Mouse (Mus musculus) lung, adult 2 months (tissue): ENCODE measurements at regions not wholly inside any gene's neighbourhood (a gene's known extent, or its start where the extent isn't known, plus 50 kb on each side); places are given as distances from the start of the nearest gene placed in this dataset.

Source experiments
- DNase-seq: peaks from one replicate; pipeline ENCODE4 v3.0.0; 2022
- H3K4me1 ChIP-seq: fragments of 200-500 bp; 2 replicates; pipeline ENCODE4 v1.6.1; 2011; ENCODE audit warnings: low read length; ENCODE audit not compliant: control insufficient read depth, insufficient read depth
- H3K4me3 ChIP-seq: fragments of 200-500 bp; replicated peaks from 2 replicates; pipeline ENCODE3; 2011; ENCODE audit warnings: low read depth, mild to moderate bottlenecking, control low read depth, low read length; ENCODE audit errors: extremely low read depth
- CTCF ChIP-seq: fragments of 200-500 bp; IDR thresholded peaks from 2 replicates; pipeline ENCODE4 v1.5.1; 2011; ENCODE audit warnings: mild to moderate bottlenecking, low read length, control low read depth; ENCODE audit not compliant: insufficient read depth
- POLR2A ChIP-seq: fragments of 200-500 bp; IDR thresholded peaks from 2 replicates; pipeline ENCODE4 v1.6.1; 2011; ENCODE audit warnings: low read depth, mild to moderate bottlenecking, control low read depth, low read length, borderline replicate concordance; ENCODE audit errors: extremely low read depth
- WGBS: fragments of 180-500 bp; shearing (Covaris S2); methylation state at CpG from one replicate; pipeline ENCODE4 v1.1.7; 2018; 5-methylcytosine and 5-hydroxymethylcytosine counted together

- DNase-seq = no peak
- Histone ChIP-seq H3K4me3 (no peak overlapping the region), H3K4me1 (no peaks in the 10 kb centered on the region)
- TF ChIP-seq CTCF (no peak), POLR2A (no peak)
- WGBS = 60% methylated on average over 8 of the region's 8 CpGs
These were observed 169.3 kb upstream of the Cdh13 start for GRCm38 (mm10) chr8:118114253-118114652.

GRCm38 (mm10) chr8:118104464-118105050, 179.0 kb upstream of the Cdh13 start:
- no peak overlapping the region for H3K4me3 ChIP-seq
- DNase-seq = no peak
- 71% methylated on average over 14 of the region's 14 CpGs for WGBS
- H3K4me1 ChIP-seq = no peaks in the 10 kb centered on the region
- TF ChIP-seq CTCF = no peak
- TF ChIP-seq POLR2A = no peak

GRCm38 (mm10) chr8:118101346-118101745, 182.2 kb upstream of the Cdh13 start:
- DNase-seq = no peak
- 69% methylated on average over 8 of the region's 8 CpGs for WGBS
- TF ChIP-seq CTCF = no peak
- TF ChIP-seq POLR2A = no peak
- H3K4me3 ChIP-seq = no peak overlapping the region
- H3K4me1 ChIP-seq = no peaks in the 10 kb centered on the region

- DNase-seq = no peak
- H3K4me3 ChIP-seq = no peak overlapping the region
- 47% methylated on average over 5 of the region's 5 CpGs for WGBS
- no peaks in the 10 kb centered on the region for H3K4me1 ChIP-seq
- TF ChIP-seq CTCF (no peak), POLR2A (no peak)
These were observed 220.8 kb upstream of the Cdh13 start for GRCm38 (mm10) chr8:118062736-118063135.

- whole genome bisulfite sequencing = 83% methylated on average over 6 of the region's 6 CpGs
- TF ChIP-seq POLR2A (no peak), CTCF (no peak)
- DNase-seq = no peak
- no peak overlapping the region for H3K4me3 ChIP-seq
- no peaks in the 10 kb centered on the region for H3K4me1 ChIP-seq
These were observed 226.8 kb upstream of the Cdh13 start for GRCm38 (mm10) chr8:118056781-118057180.

- no peak overlapping the region for H3K4me3 ChIP-seq
- H3K4me1 ChIP-seq = no peaks in the 10 kb centered on the region
- DNase-seq = no peak
- TF ChIP-seq CTCF = no peak
- TF ChIP-seq POLR2A = no peak
- 65% methylated on average over 5 of the region's 5 CpGs for WGBS
These were observed 228.0 kb upstream of the Cdh13 start for GRCm38 (mm10) chr8:118055536-118055935.

- TF ChIP-seq CTCF = no peak
- no peak for TF ChIP-seq POLR2A
- no peak overlapping the region for H3K4me3 ChIP-seq
- 92% methylated on average over 3 of the region's 3 CpGs for WGBS
- no peak for DNase-seq
- H3K4me1 ChIP-seq = no peaks in the 10 kb centered on the region
These were observed 233.1 kb upstream of the Cdh13 start for GRCm38 (mm10) chr8:118050386-118050785.

GRCm38 (mm10) chr8:118042253-118042860, 240.6 kb upstream of the Mphosph6 start:
- no peak overlapping the region for H3K4me3 ChIP-seq
- 76% methylated on average over 10 of the region's 10 CpGs for WGBS
- no peak for DNase-seq
- no peaks in the 10 kb centered on the region for H3K4me1 ChIP-seq
- TF ChIP-seq CTCF (no peak), POLR2A (no peak)

GRCm38 (mm10) chr8:118041253-118041652, 239.5 kb upstream of the Mphosph6 start:
- DNase-seq = no peak
- WGBS = 78% methylated on average over 6 of the region's 6 CpGs

GRCm38 (mm10) chr8:118037801-118038200, 236.1 kb upstream of the Mphosph6 start:
- no peak for DNase-seq
- no peaks in the 10 kb centered on the region for H3K4me1 ChIP-seq
- TF ChIP-seq POLR2A = no peak
- no peak for TF ChIP-seq CTCF
- no peak overlapping the region for H3K4me3 ChIP-seq
- 44% methylated on average over 4 of the region's 4 CpGs for WGBS

More at GRCm38 (mm10) chr8:118041253-118041652, 239.5 kb upstream of the Mphosph6 start:
- no peaks in the 10 kb centered on the region for H3K4me1 ChIP-seq
- no peak overlapping the region for H3K4me3 ChIP-seq
- TF ChIP-seq CTCF = no peak
- no peak for TF ChIP-seq POLR2A
